Mouse (Mus musculus) gastrocnemius, adult 18-20 months (tissue): ENCODE results near the gene Tcf15. TPM values are rescaled to one million over a fixed set of nuclear protein-coding genes. Genes with fewer than 3 reads are reported as not detected.

Experiments
- DNase-seq: peaks from one replicate; pipeline ENCODE4 v3.0.0; 2021; ENCODE audit warnings: low spot score
- total RNA-seq, 2 experiments: library from RNA; stranded (reverse); gene quantifications; 2 replicates each; pipeline ENCODE4 v1.2.3; 2021

The Tcf15 gene
- total RNA-seq, 2 experiments from 2014 or later: 5.5 to 13.9 TPM

- peak; percentile 57 for DNase-seq
Observed at GRCm38 (mm10) chr2:152167851-152168290, 24.5 kb downstream of the Tcf15 start.

GRCm38 (mm10) chr2:152169377-152169776 is 26.0 kb downstream of the Tcf15 start:
- DNase-seq: no peak

GRCm38 (mm10) chr2:152174861-152175260 is 31.5 kb downstream of the Tcf15 start:
- DNase-seq: no peak

- DNase-seq: no peak
Observed at GRCm38 (mm10) chr2:152176659-152177058, 33.3 kb downstream of the Tcf15 start.

GRCm38 (mm10) chr2:152177162-152177805 is 33.9 kb downstream of the Tcf15 start:
- DNase-seq: peak; percentile 24

GRCm38 (mm10) chr2:152177806-152178170 is 34.4 kb downstream of the Tcf15 start:
- no peak for DNase-seq

- no peak for DNase-seq
Observed at GRCm38 (mm10) chr2:152178345-152178744, 35.0 kb downstream of the Tcf15 start.

- DNase-seq: no peak
Observed at GRCm38 (mm10) chr2:152179301-152179700, 35.9 kb downstream of the Tcf15 start.

- DNase-seq: peak; percentile 82
Observed at GRCm38 (mm10) chr2:152180323-152180722, 37.0 kb downstream of the Tcf15 start.

- DNase-seq: no peak
Observed at GRCm38 (mm10) chr2:152187132-152187531, 43.8 kb downstream of the Tcf15 start.

GRCm38 (mm10) chr2:152189213-152189612 is 45.9 kb downstream of the Tcf15 start:
- DNase-seq: no peak

- DNase-seq: no peak
Observed at GRCm38 (mm10) chr2:152189640-152190039, 46.3 kb downstream of the Tcf15 start.

- DNase-seq: no peak
Observed at GRCm38 (mm10) chr2:152190161-152190560, 46.8 kb downstream of the Tcf15 start.

GRCm38 (mm10) chr2:152192591-152193345 is 49.4 kb downstream of the Tcf15 start:
- no peak for DNase-seq

GRCm38 (mm10) chr2:152193346-152193710 is 50.0 kb downstream of the Tcf15 start:
- no peak for DNase-seq

GRCm38 (mm10) chr2:152194586-152194985 is 51.2 kb downstream of the Tcf15 start:
- DNase-seq: no peak

- DNase-seq: no peak
Observed at GRCm38 (mm10) chr2:152196896-152197295, 53.5 kb downstream of the Tcf15 start.

GRCm38 (mm10) chr2:152197301-152197712 is 53.9 kb downstream of the Tcf15 start:
- DNase-seq: peak; percentile 73

Other genes starting within 250 kb of the Tcf15 start
- gene Angpt4, start 232.4 kb upstream of the Tcf15 start, total RNA-seq: under 1 TPM; 0.18 to 0.24 TPM
- gene Fam110a, start 163.3 kb upstream of the Tcf15 start, total RNA-seq: 1 to 10 TPM; 1.8 to 2.1 TPM
- gene Slc52a3, start 147.1 kb upstream of the Tcf15 start, total RNA-seq: 1 to 10 TPM in 1 of 2 experiments, under 1 TPM in 1; 0.94 to 1.3 TPM
- not detected for gene Scrt2, start 62.0 kb upstream of the Tcf15 start, total RNA-seq
- gene Srxn1, start 38.0 kb upstream of the Tcf15 start, total RNA-seq: 10 to 100 TPM; 19.6 to 67.1 TPM
- gene Csnk2a1, start 83.3 kb downstream of the Tcf15 start, total RNA-seq: 100 to 1,000 TPM in 1 of 2 experiments, 10 to 100 TPM in 1; 83.9 to 100 TPM
- gene Tbc1d20, start 150.3 kb downstream of the Tcf15 start, total RNA-seq: 10 to 100 TPM; 18.6 to 25.1 TPM
- 10 to 100 TPM; 24.6 to 26.6 TPM for gene Rbck1, start 189.1 kb downstream of the Tcf15 start, total RNA-seq
- gene Trib3, start 200.5 kb downstream of the Tcf15 start, total RNA-seq: 1 to 10 TPM in 1 of 2 experiments, under 1 TPM in 1; 0.55 to 1.5 TPM
- not detected for gene Nrsn2, start 233.1 kb downstream of the Tcf15 start, total RNA-seq